Mouse (Mus musculus) embryonic facial prominence, embryonic 13.5 days (tissue): ENCODE measurements around the gene Cenpt. TPM values are rescaled to one million over a fixed set of nuclear protein-coding genes. Genes with fewer than 3 reads are reported as not detected.
A peak's percentile ranks its signal among the peaks of the same experiment; 100 is the strongest.
"Not testable (repeated sequence)": the region's sequence is repeated elsewhere in the genome, so short reads cannot be mapped to it uniquely, and the experiment has no call there.

ENCODE experiments used
- ATAC-seq: fragments of 200-750 bp; cut with Nextera tagmentation; 2 replicates; pipeline ENCODE4 v1.8.0; 2017; ENCODE audit warnings: low read depth; ENCODE audit not compliant: insufficient number of reproducible peaks, insufficient read depth, low FRiP score, low TSS enrichment
- H3K27ac ChIP-seq: fragments of 300-500 bp; sonication (generic); 2 replicates; pipeline ENCODE4 v1.5.1; 2015; ENCODE audit warnings: moderate library complexity, mild to moderate bottlenecking, inconsistent platforms
- H3K27me3 ChIP-seq: fragments of 300-500 bp; sonication (generic); 2 replicates; pipeline ENCODE4 v1.6.1; 2015; ENCODE audit warnings: mild to moderate bottlenecking, inconsistent platforms
- H3K36me3 ChIP-seq: fragments of 300-500 bp; sonication (generic); 2 replicates; pipeline ENCODE4 v1.6.1; 2015; ENCODE audit warnings: mild to moderate bottlenecking, inconsistent platforms
- H3K4me1 ChIP-seq: fragments of 300-500 bp; sonication (generic); 2 replicates; pipeline ENCODE4 v1.6.1; 2015; ENCODE audit warnings: inconsistent platforms
- H3K4me2 ChIP-seq: fragments of 300-500 bp; sonication (generic); 2 replicates; pipeline ENCODE4 v1.6.1; 2015; ENCODE audit warnings: moderate library complexity, mild to moderate bottlenecking, inconsistent platforms
- H3K4me3 ChIP-seq: fragments of 300-500 bp; sonication (generic); 2 replicates; pipeline ENCODE4 v1.5.1; 2015; ENCODE audit warnings: mild to moderate bottlenecking, inconsistent platforms
- H3K9ac ChIP-seq: fragments of 300-500 bp; sonication (generic); 2 replicates; pipeline ENCODE4 v1.6.1; 2015; ENCODE audit warnings: mild to moderate bottlenecking, inconsistent platforms
- H3K9me3 ChIP-seq: fragments of 300-500 bp; sonication (generic); 2 replicates; pipeline ENCODE4 v1.6.1; 2016; ENCODE audit warnings: inconsistent platforms
- WGBS: fragments of 180-500 bp; shearing (Covaris S2); methylation state at CpG from one replicate; pipeline ENCODE4 v1.1.7; 2015; ENCODE audit warnings: mixed read lengths; 5-methylcytosine and 5-hydroxymethylcytosine counted together
- polyA plus RNA-seq: library from polyadenylated mRNA; unstranded; fragments of >200 nt; fragmentation: Nextera tagmentation; extraction: Ambion mirVana; gene quantifications from 2 replicates; pipeline ENCODE4 v1.2.1, GENCODE M21; 2015

The Cenpt gene
- polyA plus RNA-seq, 1 experiment from 2014 or later, result 58.7 TPM

DNA sequence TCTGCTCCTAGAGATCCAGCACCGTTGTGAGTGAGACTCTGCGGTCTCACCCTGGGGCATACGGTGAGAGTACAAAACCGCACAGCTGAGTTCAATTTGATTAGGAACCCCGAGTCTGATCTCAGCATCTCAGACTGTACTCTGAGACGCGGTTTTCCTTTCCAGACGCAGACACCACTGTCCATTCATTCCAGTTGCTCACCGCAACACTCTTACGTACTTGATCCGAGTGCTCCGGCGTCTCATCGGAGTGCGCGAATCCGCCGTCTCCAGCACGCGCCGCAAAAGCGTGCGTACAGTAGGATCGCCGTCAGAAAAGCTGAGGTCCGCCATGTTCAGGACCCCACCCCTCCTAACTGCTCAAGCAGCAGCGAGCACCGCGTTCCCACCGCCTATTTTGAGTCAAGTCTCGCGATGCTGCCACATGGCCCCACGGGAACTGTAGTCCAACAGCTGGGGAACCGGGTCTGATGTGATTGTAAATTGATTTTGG is 1.4 kb downstream of the Cenpt start:
- peaks cover 32% of the 10 kb centered on the region for H3K36me3 ChIP-seq
- H3K4me1 ChIP-seq, result peaks cover 20% of the 10 kb centered on the region
- H3K27me3 ChIP-seq, result no peaks in the 10 kb centered on the region
- H3K27ac ChIP-seq, result peak overlapping the region; percentile 89
- H3K9ac ChIP-seq, result peak overlapping the region; percentile 85
- ATAC-seq, result peak; percentile 77
- peak overlapping the region; percentile 72 for H3K4me2 ChIP-seq
- peak overlapping the region; percentile 70 for H3K4me3 ChIP-seq
- under 1% methylated on average over 34 of the region's 34 CpGs for WGBS
- no peaks in the 10 kb centered on the region for H3K9me3 ChIP-seq

DNA sequence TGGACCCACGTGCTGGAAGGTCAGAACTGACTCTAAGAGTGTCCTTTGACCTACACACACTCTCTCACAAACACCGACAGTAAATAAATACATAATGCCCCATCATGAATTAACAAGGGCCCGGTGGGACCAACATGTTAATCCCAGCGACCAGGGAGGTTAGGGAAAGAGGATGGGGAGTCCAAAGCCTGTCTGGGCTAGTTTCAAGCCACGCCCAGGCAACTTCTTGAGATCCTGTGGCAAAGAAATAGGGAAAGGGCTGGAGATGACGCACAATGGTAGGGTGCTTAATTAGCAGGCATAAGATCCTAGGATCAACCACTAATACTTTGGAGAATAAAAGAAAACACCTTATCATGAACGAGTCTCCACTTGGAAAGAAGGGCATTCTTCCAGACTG is 2.5 kb downstream of the Cenpt start:
- WGBS, result 72% methylated on average over 7 of the region's 7 CpGs
- Histone ChIP-seq H3K36me3 (peaks cover 43% of the 10 kb centered on the region), H3K27me3 (no peaks in the 10 kb centered on the region), H3K9ac (peak overlapping the region; percentile 44; the same call in 1 of the 2 replicates), H3K9me3 (no peaks in the 10 kb centered on the region), H3K27ac (no peak overlapping the region), H3K4me3 (peak overlapping the region; percentile 12; the same call in 1 of the 2 replicates), H3K4me2 (peak overlapping the region; percentile 72), H3K4me1 (peaks cover 11% of the 10 kb centered on the region)
- no peak for ATAC-seq

DNA sequence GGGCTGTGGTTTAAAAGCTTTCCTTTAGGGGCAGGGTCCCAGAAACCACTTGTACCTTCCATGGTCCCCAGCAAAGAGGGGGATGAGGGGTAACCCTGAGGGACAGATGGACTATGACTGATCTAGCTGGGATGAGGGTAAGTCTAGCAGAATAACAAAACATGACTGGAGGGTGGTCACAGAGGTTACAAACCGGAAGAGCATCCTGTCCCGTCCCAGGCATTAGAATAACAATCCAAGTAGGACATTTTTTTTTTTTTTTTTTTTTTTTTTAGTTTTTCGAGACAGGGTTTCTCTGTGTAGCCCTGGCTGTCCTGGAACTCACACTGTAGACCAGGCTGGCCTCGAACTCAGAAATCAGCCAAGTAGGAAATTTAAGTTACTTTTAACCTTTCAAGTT is 3.1 kb downstream of the Cenpt start:
- Histone ChIP-seq H3K4me2 (peak overlapping the region; percentile 72; the same call in 1 of the 2 replicates), H3K27ac (no peak overlapping the region), H3K9ac (no peak overlapping the region), H3K36me3 (peaks cover 49% of the 10 kb centered on the region), H3K4me3 (no peak overlapping the region), H3K9me3 (no peaks in the 10 kb centered on the region), H3K27me3 (no peaks in the 10 kb centered on the region), H3K4me1 (peaks cover 11% of the 10 kb centered on the region)
- ATAC-seq, result no peak
- WGBS, result 89% methylated on average over 3 of the region's 4 CpGs

DNA sequence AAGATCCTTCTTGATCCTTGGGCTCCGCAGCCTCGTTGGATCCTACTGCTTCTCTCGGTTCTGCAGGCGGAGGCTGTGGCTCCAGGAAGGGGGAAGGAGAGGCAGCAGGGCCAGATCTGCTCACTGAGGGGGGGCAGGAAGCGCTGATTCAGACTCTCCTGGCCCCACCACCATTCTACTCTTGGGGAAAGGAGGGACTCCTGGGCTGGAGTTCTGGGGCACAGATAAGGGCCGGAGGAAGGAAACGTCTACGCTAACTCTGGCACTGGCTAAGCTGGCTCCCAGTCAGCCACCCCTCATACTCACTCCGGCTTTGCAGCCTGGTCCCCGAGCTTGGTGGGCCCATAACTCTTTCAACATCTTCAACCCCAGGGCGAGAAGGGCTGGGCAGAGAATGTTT is 6.4 kb downstream of the Cenpt start:
- Histone ChIP-seq H3K36me3 (peaks cover 78% of the 10 kb centered on the region), H3K9me3 (no peaks in the 10 kb centered on the region), H3K9ac (no peak overlapping the region), H3K4me2 (no peak overlapping the region), H3K4me3 (no peak overlapping the region), H3K4me1 (peaks cover 8% of the 10 kb centered on the region), H3K27ac (no peak overlapping the region), H3K27me3 (no peaks in the 10 kb centered on the region)
- ATAC-seq, result no peak
- 89% methylated on average over 11 of the region's 11 CpGs for WGBS

DNA sequence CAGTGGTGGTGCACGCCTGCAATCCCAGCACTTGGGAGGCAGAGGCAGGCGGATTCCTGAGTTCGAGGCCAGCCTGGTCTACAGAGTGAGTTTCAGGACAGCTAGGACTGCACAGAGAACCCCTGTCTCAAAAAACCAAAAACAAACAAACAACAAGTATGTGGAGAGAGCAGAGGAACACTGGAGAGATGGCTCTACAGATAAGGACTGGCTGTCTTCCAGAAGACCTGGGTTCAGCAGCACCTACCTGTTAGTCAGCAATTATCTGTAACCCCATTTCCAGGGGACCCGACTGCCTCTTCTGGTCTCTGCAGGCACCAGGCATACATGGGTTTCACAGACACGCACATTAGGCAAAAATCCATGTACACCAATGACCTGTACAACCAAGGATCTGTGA is 13.9 kb downstream of the Cenpt start:
- no peaks in the 10 kb centered on the region for H3K27me3 ChIP-seq
- no peak overlapping the region for H3K4me2 ChIP-seq
- no peak overlapping the region for H3K4me3 ChIP-seq
- no peak overlapping the region for H3K27ac ChIP-seq
- peaks cover 4% of the 10 kb centered on the region; the same call in 1 of the 2 replicates for H3K9me3 ChIP-seq
- H3K9ac ChIP-seq, result no peak overlapping the region
- no peak for ATAC-seq
- WGBS, result 90% methylated on average over 5 of the region's 5 CpGs
- H3K4me1 ChIP-seq, result no peaks in the 10 kb centered on the region
- H3K36me3 ChIP-seq, result peaks cover 30% of the 10 kb centered on the region

DNA sequence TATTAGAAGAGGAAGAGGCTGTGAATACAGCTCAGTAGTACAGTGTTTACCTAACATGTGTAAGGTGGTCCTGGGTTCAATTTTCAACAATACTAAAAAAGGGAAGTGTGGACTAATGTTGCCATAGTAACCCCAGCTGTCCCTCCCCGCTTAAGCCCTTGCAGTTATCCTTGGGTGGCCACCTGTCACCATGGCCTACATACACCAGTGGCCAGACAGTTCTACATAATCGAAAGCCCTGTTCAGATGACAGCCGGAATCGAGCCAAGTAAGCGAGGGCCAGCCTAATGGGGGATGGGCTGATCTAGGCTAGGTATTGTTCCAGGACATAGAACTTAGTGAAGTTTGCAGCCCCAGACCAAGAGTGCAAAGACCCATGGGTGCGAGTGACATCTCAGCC is 16.1 kb downstream of the Cenpt start:
- Histone ChIP-seq H3K4me3 (no peak overlapping the region), H3K36me3 (peaks cover 11% of the 10 kb centered on the region), H3K9me3 (peaks cover 4% of the 10 kb centered on the region; the same call in 1 of the 2 replicates), H3K4me1 (no peaks in the 10 kb centered on the region), H3K27ac (no peak overlapping the region), H3K4me2 (no peak overlapping the region), H3K9ac (no peak overlapping the region), H3K27me3 (no peaks in the 10 kb centered on the region)
- ATAC-seq, result no peak
- 79% methylated on average over 6 of the region's 6 CpGs for WGBS

DNA sequence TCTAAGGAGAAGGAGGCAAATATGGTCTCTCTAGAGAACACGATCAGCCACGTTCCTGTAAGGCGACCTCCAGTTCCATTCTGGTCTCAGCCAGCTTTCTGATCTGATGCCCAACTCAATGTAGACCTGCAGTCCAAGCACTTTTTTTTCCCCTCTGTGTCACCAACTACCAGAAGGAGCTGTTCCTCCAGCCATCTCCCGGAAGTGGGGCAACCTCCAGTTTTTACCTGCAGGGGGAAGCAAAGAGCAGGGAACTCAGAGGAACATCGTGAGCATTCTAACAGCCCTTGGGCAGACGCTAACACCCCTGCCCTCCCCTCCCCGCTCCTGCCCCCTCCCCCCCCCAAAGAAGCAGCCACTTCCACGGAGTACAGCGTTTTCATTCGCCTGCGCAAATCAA is 17.8 kb downstream of the Cenpt start:
- Histone ChIP-seq H3K27me3 (no peaks in the 10 kb centered on the region), H3K36me3 (no peaks in the 10 kb centered on the region), H3K9ac (no peak overlapping the region), H3K27ac (no peak overlapping the region), H3K4me3 (no peak overlapping the region), H3K4me2 (no peak overlapping the region), H3K9me3 (no peaks in the 10 kb centered on the region), H3K4me1 (no peaks in the 10 kb centered on the region)
- ATAC-seq, result no peak
- WGBS, result 23% methylated on average over 11 of the region's 11 CpGs

DNA sequence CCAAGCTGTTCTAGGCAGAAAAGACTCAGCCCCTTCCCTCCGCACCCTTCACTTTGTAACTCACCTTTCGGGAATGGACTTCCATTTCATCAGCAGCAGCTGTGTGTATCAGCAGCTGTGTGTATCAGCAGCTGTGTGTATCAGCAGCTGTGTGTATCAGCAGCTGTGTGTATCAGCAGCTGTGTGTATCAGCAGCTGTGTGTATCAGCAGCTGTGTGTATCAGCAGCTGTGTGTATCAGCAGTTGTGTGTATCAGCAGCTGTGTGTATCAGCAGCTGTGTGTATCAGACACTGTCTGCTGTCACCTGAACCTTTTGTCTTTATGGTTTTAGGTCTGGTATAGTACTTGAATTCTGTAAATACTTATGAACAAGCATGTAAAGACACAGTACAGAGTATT is 19.3 kb downstream of the Cenpt start:
- H3K36me3 ChIP-seq, H3K4me2 ChIP-seq, ATAC-seq, H3K27ac ChIP-seq, H3K4me3 ChIP-seq, H3K27me3 ChIP-seq, H3K4me1 ChIP-seq, H3K9ac ChIP-seq, H3K9me3 ChIP-seq: not testable (repeated sequence)
- 91% methylated on average over 2 of the region's 2 CpGs for WGBS

DNA sequence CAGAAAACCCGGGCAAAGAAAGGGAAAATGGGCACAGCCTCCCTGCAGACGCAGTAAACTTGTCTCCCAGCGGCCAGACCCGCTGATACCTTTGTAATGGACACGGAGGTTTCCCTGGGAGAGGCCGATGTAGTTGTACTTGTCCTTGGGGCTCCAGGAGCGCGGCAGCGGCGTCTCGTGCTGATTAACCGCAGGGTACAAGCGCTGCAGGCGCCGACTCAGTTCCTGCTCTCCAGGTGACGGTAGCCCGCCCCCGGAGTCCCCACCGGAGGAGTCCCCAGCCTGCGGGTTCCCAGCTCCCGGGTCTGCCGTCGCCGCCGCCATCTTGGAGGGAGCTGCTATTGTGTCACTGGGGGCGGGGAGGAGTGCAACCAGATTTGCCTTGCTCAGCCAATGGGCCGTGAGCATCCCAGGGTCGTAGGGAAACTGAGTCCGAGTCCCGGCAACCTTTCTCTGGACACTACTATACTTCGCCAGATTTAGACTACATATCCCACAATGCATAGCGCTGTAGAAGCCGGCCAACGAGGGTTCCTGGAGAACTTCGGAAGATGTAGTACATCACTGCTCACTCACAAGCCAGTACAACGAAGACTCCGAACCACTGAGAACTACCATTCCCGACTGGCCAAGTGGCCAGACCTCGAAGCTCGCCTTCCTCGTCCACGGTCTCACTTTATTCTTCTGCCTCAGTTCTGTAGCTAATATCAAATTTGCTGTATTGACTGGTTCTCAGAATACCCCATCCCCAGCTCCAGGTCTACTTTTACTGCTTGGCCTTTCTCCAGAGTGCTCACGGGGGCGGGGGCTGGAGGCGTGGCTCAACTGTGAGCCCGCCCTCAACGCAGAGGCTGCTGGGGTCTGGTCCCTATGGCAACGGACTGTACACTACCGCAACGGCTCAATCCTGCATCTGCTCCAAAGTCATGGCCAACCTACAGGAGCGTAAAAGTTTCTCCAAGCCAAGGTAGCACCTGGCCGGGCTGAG is 25.9 kb downstream of the Cenpt start, which contains the start of the genes Ranbp10 and Tsnaxip1:
TSS of gene Ranbp10 (minus strand) at position 490 of the 988 bp plus-strand sequence.
TSS of gene Tsnaxip1 (plus strand) at position 871 of the 988 bp plus-strand sequence.
- Histone ChIP-seq H3K9ac (peak within 1 kb of the TSS; percentile 92), H3K27ac (peak within 1 kb of the TSS; percentile 71), H3K36me3 (peaks cover 31% of the 10 kb centered on the region), H3K27me3 (no peaks in the 10 kb centered on the region), H3K4me2 (peak within 1 kb of the TSS; percentile 88), H3K4me3 (peak within 1 kb of the TSS; percentile 87), H3K9me3 (no peaks in the 10 kb centered on the region), H3K4me1 (peaks cover 19% of the 10 kb centered on the region)
- WGBS, result under 1% methylated on average over 52 of the region's 52 CpGs
- peak; percentile 99 for ATAC-seq

DNA sequence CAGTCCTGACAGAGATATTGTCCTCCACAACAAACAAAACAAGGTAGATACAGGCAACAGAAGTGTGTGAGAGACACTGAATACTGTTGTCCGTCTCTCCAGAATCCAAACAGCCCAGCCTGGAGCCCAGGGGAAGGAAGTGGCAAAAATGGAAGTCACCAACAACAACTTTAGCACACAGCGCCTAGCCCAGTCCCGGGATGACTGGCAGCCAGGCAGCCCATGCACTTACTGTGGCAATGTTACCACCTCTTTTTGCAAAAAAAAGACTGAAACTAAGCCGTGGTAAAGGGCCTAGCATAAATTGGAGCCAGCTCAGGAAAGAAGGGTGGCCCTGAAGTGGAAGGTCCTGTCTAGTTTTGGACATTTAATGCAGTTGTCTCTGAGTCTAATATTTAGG is 26.7 kb downstream of the Cenpt start:
- no peak for ATAC-seq
- H3K27ac ChIP-seq, result peak overlapping the region; percentile 71; the same call in 1 of the 2 replicates
- 9% methylated on average over 4 of the region's 4 CpGs for WGBS

DNA sequence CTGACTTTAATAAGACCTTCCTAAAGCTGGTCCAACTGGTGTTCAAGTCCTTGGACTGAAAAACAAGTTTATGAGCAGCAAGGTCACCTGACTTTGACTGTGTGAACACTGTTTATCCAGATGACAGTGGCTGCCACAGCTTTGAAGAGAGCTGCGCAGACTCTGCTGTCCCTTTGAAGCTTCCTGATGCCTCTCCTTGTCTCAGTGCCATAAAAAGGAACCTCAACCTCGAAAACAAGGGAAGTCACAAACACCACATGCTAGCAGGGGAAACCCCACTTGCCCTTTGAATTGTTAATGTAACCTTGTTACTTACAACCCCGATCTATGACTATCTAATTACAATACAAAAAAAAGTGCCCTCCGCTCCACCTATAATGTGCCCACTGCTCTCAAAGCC is 27.6 kb downstream of the Cenpt start:
- no peaks in the 10 kb centered on the region for H3K27me3 ChIP-seq
- peak overlapping the region; percentile 92 for H3K9ac ChIP-seq
- H3K36me3 ChIP-seq, result peaks cover 46% of the 10 kb centered on the region
- 80% methylated on average over 4 of the region's 4 CpGs for WGBS
- no peak overlapping the region for H3K27ac ChIP-seq
- no peak for ATAC-seq
- no peaks in the 10 kb centered on the region for H3K9me3 ChIP-seq
- H3K4me3 ChIP-seq, result peak overlapping the region; percentile 87
- peak overlapping the region; percentile 88 for H3K4me2 ChIP-seq
- H3K4me1 ChIP-seq, result peaks cover 19% of the 10 kb centered on the region

More for the DNA sequence above, 26.7 kb downstream of the Cenpt start:
- Histone ChIP-seq H3K9me3 (no peaks in the 10 kb centered on the region), H3K9ac (peak overlapping the region; percentile 92), H3K4me1 (peaks cover 19% of the 10 kb centered on the region), H3K27me3 (no peaks in the 10 kb centered on the region), H3K4me3 (peak overlapping the region; percentile 87), H3K36me3 (peaks cover 37% of the 10 kb centered on the region), H3K4me2 (peak overlapping the region; percentile 88)
